Mouse (Mus musculus): Measurements from ENCODE around the gene Alkbh1. TPM values are rescaled to one million over a fixed set of nuclear protein-coding genes. Genes with fewer than 3 reads are reported as not detected.

Gene Alkbh1
- polyA plus RNA-seq, 1 experiment from 2014 or later: 24.9 TPM

GRCm38 (mm10) chr12:87397126-87397525 lies 46.7 kb downstream of the Alkbh1 start:
- no peak overlapping the region for H3K9ac ChIP-seq
- ATAC-seq (ENCODE audit: low read depth) (no peak), DNase-seq (no peak)
- H3K36me3 ChIP-seq: no peaks in the 10 kb centered on the region
- no peaks in the 10 kb centered on the region for H3K4me1 ChIP-seq (replicated peaks)
- H3K4me3 ChIP-seq (replicated peaks): no peak overlapping the region
- no peaks in the 10 kb centered on the region for H3K27me3 ChIP-seq
- no peaks in the 10 kb centered on the region for H3K9me3 ChIP-seq (replicated peaks)
- no peak overlapping the region for H3K27ac ChIP-seq
- H3K4me2 ChIP-seq: no peak overlapping the region
- WGBS (ENCODE audit: insufficient replicate concordance): 76% methylated on average over 4 of the region's 4 CpGs

GRCm38 (mm10) chr12:87394316-87394715 lies 49.5 kb downstream of the Alkbh1 start:
- Histone ChIP-seq H3K27ac (no peak overlapping the region), H3K27me3 (no peaks in the 10 kb centered on the region), H3K9ac (no peak overlapping the region), H3K4me1 (replicated peaks) (peaks cover 1% of the 10 kb centered on the region; the same call in 1 of the 2 replicates), H3K4me2 (no peak overlapping the region), H3K4me3 (replicated peaks) (no peak overlapping the region), H3K36me3 (no peaks in the 10 kb centered on the region), H3K9me3 (replicated peaks) (no peaks in the 10 kb centered on the region)
- no peak for DNase-seq
- WGBS (ENCODE audit: insufficient replicate concordance): 68% methylated on average over 6 of the region's 6 CpGs
- ATAC-seq (ENCODE audit: low read depth): no peak

- no peak overlapping the region for H3K9ac ChIP-seq
- ATAC-seq (ENCODE audit: low read depth) (no peak), DNase-seq (no peak)
Measured at GRCm38 (mm10) chr12:87393447-87394145, 50.2 kb downstream of the Alkbh1 start.

GRCm38 (mm10) chr12:87391355-87391754 lies 52.5 kb downstream of the Alkbh1 start:
- Histone ChIP-seq H3K36me3 (no peaks in the 10 kb centered on the region), H3K27ac (no peak overlapping the region), H3K4me2 (no peak overlapping the region), H3K9me3 (replicated peaks) (no peaks in the 10 kb centered on the region), H3K9ac (no peak overlapping the region), H3K4me1 (replicated peaks) (peaks cover 22% of the 10 kb centered on the region), H3K27me3 (no peaks in the 10 kb centered on the region), H3K4me3 (replicated peaks) (no peak overlapping the region)
- no peak for DNase-seq
- no peak for ATAC-seq (ENCODE audit: low read depth)

More at GRCm38 (mm10) chr12:87393447-87394145, 50.2 kb downstream of the Alkbh1 start:
- Histone ChIP-seq H3K4me2 (no peak overlapping the region), H3K36me3 (no peaks in the 10 kb centered on the region), H3K4me3 (replicated peaks) (no peak overlapping the region), H3K4me1 (replicated peaks) (peaks cover 8% of the 10 kb centered on the region; the same call in 1 of the 2 replicates), H3K27me3 (no peaks in the 10 kb centered on the region), H3K27ac (no peak overlapping the region), H3K9me3 (replicated peaks) (no peaks in the 10 kb centered on the region)
- WGBS (ENCODE audit: insufficient replicate concordance): 33% methylated on average over 4 of the region's 4 CpGs

- no peaks in the 10 kb centered on the region for H3K9me3 ChIP-seq (replicated peaks)
- H3K4me3 ChIP-seq (replicated peaks): 0 out of 2 replicates have a peak overlapping the region, but pooled peaks have one; percentile 79
- DNase-seq (no peak), ATAC-seq (ENCODE audit: low read depth) (no peak)
- H3K4me1 ChIP-seq (replicated peaks): peaks cover 34% of the 10 kb centered on the region
- H3K9ac ChIP-seq: peak overlapping the region; percentile 68; the same call in 1 of the 2 replicates
- 77% methylated on average over 3 of the region's 3 CpGs for WGBS (ENCODE audit: insufficient replicate concordance)
- H3K27me3 ChIP-seq: no peaks in the 10 kb centered on the region
- no peaks in the 10 kb centered on the region for H3K36me3 ChIP-seq
- no peak overlapping the region for H3K27ac ChIP-seq
- H3K4me2 ChIP-seq: peak overlapping the region; percentile 97
Measured at GRCm38 (mm10) chr12:87389231-87389630, 54.6 kb downstream of the Alkbh1 start.

GRCm38 (mm10) chr12:87388122-87388774 lies 55.6 kb downstream of the Alkbh1 start, which contains the start of gene Sptlc2:
Gene Sptlc2 (minus strand): TSS chr12:87388355.
- H3K27ac ChIP-seq: peak within 1 kb of the TSS; percentile 76
- H3K4me1 ChIP-seq (replicated peaks): peaks cover 37% of the 10 kb centered on the region
- peak within 1 kb of the TSS; percentile 79 for H3K4me3 ChIP-seq (replicated peaks)
- H3K4me2 ChIP-seq: peak within 1 kb of the TSS; percentile 97
- ATAC-seq (ENCODE audit: low read depth) (peak; percentile 97), DNase-seq (peak; percentile 100)
- no peaks in the 10 kb centered on the region for H3K36me3 ChIP-seq
- H3K9ac ChIP-seq: peak within 1 kb of the TSS; percentile 89
- H3K27me3 ChIP-seq: no peaks in the 10 kb centered on the region
- no peaks in the 10 kb centered on the region for H3K9me3 ChIP-seq (replicated peaks)
- WGBS (ENCODE audit: insufficient replicate concordance): under 1% methylated on average over 45 of the region's 45 CpGs

- H3K9me3 ChIP-seq (replicated peaks): no peaks in the 10 kb centered on the region
- H3K36me3 ChIP-seq: no peaks in the 10 kb centered on the region
- no peaks in the 10 kb centered on the region for H3K27me3 ChIP-seq
- H3K9ac ChIP-seq: peak overlapping the region; percentile 89
- H3K4me1 ChIP-seq (replicated peaks): peaks cover 37% of the 10 kb centered on the region
- peak overlapping the region; percentile 79 for H3K4me3 ChIP-seq (replicated peaks)
- under 1% methylated on average over 59 of the region's 65 CpGs for WGBS (ENCODE audit: insufficient replicate concordance)
- peak; percentile 21 for ATAC-seq (ENCODE audit: low read depth)
- DNase-seq: peak; percentile 19
- peak overlapping the region; percentile 97 for H3K4me2 ChIP-seq
- H3K27ac ChIP-seq: peak overlapping the region; percentile 76
Measured at GRCm38 (mm10) chr12:87387171-87388121, 56.4 kb downstream of the Alkbh1 start.

GRCm38 (mm10) chr12:87385051-87385450 lies 58.8 kb downstream of the Alkbh1 start:
- no peak overlapping the region for H3K4me3 ChIP-seq (replicated peaks)
- peaks cover 59% of the 10 kb centered on the region for H3K4me1 ChIP-seq (replicated peaks)
- no peak overlapping the region for H3K4me2 ChIP-seq
- no peak for ATAC-seq (ENCODE audit: low read depth)
- H3K9me3 ChIP-seq (replicated peaks): no peaks in the 10 kb centered on the region
- DNase-seq: no peak
- H3K9ac ChIP-seq: 0 out of 2 replicates have a peak overlapping the region, but pooled peaks have one; percentile 13
- WGBS (ENCODE audit: insufficient replicate concordance): 71% methylated on average over 3 of the region's 3 CpGs
- H3K27ac ChIP-seq: no peak overlapping the region
- H3K36me3 ChIP-seq: no peaks in the 10 kb centered on the region
- H3K27me3 ChIP-seq: no peaks in the 10 kb centered on the region

- no peak for DNase-seq
- no peaks in the 10 kb centered on the region for H3K27me3 ChIP-seq
- H3K4me2 ChIP-seq: no peak overlapping the region
- H3K4me1 ChIP-seq (replicated peaks): peaks cover 46% of the 10 kb centered on the region
- H3K9me3 ChIP-seq (replicated peaks): no peaks in the 10 kb centered on the region
- no peak; the same call in 1 of the 2 replicates for ATAC-seq (ENCODE audit: low read depth)
- no peak overlapping the region for H3K27ac ChIP-seq
- 14% methylated on average over 2 of the region's 2 CpGs for WGBS (ENCODE audit: insufficient replicate concordance)
- H3K36me3 ChIP-seq: no peaks in the 10 kb centered on the region
- H3K4me3 ChIP-seq (replicated peaks): no peak overlapping the region
- no peak overlapping the region for H3K9ac ChIP-seq
Measured at GRCm38 (mm10) chr12:87381380-87381682, 62.5 kb downstream of the Alkbh1 start.

- H3K4me3 ChIP-seq (replicated peaks): no peak overlapping the region
- 0 out of 2 replicates have a peak overlapping the region, but pooled peaks have one; percentile 27 for H3K9ac ChIP-seq
- H3K4me2 ChIP-seq: no peak overlapping the region
- no peaks in the 10 kb centered on the region for H3K27me3 ChIP-seq
- ATAC-seq (ENCODE audit: low read depth) (peak; percentile 41), DNase-seq (peak; percentile 8)
- no peaks in the 10 kb centered on the region for H3K9me3 ChIP-seq (replicated peaks)
- H3K27ac ChIP-seq: no peak overlapping the region
- peaks cover 41% of the 10 kb centered on the region for H3K4me1 ChIP-seq (replicated peaks)
- no peaks in the 10 kb centered on the region for H3K36me3 ChIP-seq
- WGBS (ENCODE audit: insufficient replicate concordance): 30% methylated on average over 10 of the region's 10 CpGs
Measured at GRCm38 (mm10) chr12:87380586-87381379, 63.0 kb downstream of the Alkbh1 start.

All from liver, embryonic 13.5 days (tissue).